Mouse (Mus musculus) cerebral cortex, adult 2 months (tissue): ENCODE measurements around the gene Myoz1.

Experiments
- WGBS: fragments of 180-500 bp; shearing (Covaris S2); methylation state at CpG from one replicate; pipeline ENCODE4 v1.1.7; 2018; 5-methylcytosine and 5-hydroxymethylcytosine counted together

Myoz1 gene

DNA sequence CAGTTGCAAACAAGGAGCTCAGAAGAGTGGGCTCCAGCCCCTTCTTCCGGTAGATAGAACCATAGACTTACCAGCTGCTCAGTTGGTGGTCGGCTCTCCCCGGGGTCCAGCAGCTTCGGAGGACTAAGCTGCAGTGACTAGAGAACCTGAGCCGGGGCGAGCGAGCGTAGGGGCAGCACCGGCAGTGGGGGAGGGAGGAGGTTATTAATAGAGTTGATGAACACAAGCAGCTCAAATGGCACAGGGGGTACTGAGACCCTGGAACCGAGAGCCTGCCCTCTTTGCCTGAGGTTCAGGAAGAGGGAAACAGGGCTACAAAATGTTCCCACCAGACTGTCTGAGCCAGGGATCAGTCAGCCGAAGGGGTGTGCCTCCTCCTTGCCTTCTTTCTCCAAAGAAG lies at the start of gene Myoz1:
Gene Myoz1, minus strand, starts transcription at position 180 of the 400 bp plus-strand sequence.
- WGBS = 55% methylated on average over 11 of the region's 11 CpGs

DNA sequence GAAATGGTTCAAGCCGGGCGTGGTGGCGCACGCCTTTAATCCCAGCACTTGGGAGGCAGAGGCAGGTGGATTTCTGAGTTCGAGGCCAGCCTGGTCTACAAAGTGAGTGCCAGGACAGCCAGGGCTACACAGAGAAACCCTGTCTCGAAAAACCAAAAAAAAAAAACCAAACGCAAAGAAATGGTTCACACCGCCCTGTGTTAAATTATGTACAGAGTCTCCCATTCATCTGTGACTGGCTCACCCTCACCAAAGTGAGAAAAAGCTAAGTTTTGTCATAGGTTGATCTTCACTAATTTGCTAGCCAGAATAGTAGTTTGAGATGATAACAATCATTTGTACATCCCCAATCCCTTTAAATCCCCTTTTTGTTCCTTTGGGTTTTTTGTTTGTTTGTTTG lies 47.1 kb upstream of the Myoz1 start:
- WGBS = 8% methylated on average over 8 of the region's 8 CpGs

DNA sequence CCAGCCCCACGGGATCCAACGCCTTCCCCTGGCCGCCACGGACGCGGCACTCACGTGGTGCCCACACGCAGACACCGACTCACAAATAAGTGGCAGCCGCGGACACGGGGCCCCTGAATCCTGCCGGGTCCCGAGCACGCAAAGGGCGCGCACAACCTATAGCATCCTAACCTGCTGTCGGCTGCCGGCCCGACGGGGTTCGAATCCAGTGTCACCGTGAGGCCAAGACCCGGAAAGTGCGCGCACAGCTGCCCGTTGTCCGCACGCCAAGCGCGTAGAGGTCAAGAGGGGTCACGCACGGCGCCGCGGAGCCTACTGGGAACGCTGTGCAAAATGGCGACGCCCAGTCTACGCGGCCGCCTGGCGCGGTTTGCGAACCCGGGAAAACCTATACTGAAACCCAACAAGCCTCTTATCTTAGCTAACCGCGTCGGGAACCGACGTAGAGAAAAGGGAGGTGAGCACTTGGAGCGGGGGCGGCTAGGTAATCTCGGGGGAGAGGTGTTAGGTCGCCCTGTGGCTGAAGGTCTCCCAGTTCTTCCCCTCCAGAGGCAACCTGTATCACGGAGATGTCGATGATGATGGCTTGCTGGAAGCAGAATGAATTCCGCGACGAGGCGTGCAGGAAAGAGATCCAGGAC lies 46.5 kb upstream of the Myoz1 start, which contains the start of gene Chchd1:
Gene Chchd1, plus strand, starts transcription at position 266 of the 641 bp plus-strand sequence.
- WGBS = under 1% methylated on average over 61 of the region's 61 CpGs

DNA sequence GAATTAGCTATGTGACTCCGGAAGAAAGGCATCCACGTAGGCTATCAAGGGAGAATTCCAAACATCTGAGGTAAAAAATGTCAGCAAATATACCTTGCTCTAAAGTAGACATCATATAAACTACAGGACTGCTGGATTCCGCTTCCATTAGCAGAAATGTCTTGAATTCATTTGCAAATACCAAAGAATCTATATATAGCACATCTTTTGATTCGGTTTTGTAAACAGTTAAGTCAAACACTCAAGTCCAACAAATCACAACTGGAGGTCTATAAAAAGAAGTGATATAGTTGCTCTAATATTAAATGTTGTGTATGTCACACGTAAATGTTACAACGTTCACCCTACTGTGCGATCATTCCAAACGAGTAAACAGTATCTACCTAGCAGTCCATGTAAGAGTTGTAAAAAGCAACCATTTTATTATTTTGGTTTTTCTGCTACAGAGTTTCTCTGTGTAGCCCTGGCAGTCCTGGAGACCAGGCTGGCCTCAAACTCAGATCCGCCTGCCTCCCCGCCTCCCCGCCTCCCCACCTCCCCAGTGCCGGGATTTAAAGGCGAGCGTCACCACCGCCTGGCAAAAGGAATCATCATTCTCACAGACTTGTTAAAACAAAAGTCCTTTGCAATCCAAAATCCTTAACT lies 45.9 kb upstream of the Myoz1 start:
- 7% methylated on average over 15 of the region's 15 CpGs for WGBS

DNA sequence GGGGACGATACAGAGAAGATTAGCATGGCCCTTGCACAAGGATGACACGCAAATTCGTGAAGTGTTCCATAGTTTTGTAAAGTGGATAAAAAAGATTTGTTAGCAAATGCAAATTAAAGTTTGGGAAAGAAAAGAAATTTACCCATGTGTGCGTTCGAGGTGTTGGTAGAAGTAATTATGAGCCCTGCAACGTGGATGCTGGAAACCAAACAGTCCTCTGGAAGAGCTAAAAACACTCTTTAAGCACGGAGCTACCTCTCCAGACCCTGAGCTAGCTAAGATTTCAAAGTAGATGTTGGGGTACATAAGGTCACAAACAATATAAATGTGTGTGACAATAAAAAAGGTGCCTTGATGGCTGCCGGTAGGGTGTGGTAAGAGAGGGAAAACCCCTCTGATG lies 45.2 kb upstream of the Myoz1 start:
- 46% methylated on average over 8 of the region's 8 CpGs for WGBS

DNA sequence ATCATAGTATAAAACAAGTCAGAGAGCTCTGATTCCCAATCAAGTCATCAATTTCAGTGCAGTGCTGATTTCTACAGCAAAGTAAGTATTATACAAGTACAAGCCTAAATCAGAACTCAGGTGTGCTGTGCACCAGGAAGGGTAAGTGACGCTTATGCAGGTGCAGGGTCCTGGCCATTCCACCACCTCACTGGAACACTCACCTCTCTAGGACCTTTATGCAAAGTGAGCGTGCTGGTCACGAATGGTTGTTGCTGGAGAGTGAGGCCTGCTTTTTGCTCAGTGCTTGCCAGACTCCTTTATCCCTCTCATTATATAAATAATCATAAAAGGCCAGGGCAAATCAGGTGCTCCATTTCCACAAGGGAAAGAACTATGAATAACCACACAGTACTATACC lies 44.0 kb upstream of the Myoz1 start:
- 74% methylated on average over 3 of the region's 3 CpGs for WGBS

DNA sequence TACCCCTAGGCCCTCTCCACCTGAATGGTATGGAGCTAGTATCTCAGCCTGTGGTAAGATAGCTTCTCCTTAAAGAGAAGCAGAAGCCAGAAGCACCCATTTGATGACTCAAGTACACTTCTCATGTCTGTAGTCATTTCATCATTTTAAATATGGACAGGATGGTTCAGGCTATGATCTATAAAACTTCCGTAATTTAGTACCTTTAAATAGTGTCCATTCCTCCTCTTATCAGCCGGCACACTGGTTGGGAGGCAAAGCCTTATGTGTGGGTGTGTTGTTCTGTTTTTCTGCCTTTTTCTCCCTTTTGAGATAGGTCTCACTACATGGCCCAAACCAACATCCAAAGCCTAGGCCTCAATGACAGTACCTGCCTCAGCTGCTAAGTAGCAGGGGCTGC lies 42.2 kb upstream of the Myoz1 start:
- 56% methylated on average over 2 of the region's 2 CpGs for WGBS

DNA sequence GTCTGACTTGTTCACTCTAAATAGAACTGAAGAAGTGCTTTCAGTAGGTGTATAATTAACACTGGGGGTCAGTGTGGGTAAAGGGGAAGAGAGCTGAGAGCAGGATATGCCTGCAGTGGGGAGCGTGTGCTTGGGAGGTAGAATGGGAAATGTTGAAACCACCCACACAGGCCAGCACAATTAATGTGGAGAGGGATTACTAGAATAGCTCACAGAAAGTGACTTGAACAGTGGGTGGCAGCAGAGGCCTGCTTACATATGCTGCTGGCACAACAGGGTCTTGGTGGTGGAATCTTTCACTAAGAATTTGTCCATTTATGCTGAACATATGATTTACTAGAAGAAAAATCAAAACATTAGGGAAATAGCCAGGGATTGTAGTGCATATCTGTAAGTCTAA lies 40.6 kb upstream of the Myoz1 start:
- 5% methylated on average over 1 of the region's 1 CpGs for WGBS

DNA sequence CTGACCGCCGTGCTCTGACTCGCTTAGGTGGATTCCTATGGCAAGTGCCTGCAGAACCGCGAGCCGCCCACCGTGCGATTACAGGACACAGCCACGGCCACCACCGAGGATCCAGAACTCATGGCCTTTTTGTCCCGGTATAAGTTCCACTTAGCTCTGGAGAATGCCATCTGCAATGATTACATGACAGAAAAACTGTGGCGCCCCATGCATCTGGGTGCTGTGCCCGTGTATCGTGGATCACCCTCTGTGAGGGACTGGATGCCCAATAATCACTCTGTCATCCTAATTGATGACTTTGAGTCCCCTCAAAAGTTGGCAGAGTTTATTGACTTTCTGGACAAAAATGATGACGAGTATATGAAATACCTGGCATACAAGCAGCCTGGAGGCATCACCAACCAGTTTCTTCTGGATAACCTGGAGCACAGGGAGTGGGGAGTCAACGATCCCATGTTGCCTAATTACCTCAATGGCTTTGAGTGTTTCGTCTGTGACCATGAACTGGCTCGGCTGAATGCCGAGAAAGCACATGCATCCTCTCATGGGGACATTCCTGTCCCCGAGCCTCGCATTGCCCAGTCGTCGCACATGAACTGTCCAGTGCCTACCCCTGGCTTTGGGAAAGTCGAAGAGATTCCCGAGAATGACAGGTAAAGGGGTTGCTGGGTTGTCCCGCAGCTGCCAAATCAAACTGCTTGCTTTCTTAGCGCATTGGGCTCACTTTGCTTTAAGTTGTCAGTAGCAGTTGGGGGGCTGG lies 39.6 kb upstream of the Myoz1 start:
- WGBS = 10% methylated on average over 27 of the region's 27 CpGs

DNA sequence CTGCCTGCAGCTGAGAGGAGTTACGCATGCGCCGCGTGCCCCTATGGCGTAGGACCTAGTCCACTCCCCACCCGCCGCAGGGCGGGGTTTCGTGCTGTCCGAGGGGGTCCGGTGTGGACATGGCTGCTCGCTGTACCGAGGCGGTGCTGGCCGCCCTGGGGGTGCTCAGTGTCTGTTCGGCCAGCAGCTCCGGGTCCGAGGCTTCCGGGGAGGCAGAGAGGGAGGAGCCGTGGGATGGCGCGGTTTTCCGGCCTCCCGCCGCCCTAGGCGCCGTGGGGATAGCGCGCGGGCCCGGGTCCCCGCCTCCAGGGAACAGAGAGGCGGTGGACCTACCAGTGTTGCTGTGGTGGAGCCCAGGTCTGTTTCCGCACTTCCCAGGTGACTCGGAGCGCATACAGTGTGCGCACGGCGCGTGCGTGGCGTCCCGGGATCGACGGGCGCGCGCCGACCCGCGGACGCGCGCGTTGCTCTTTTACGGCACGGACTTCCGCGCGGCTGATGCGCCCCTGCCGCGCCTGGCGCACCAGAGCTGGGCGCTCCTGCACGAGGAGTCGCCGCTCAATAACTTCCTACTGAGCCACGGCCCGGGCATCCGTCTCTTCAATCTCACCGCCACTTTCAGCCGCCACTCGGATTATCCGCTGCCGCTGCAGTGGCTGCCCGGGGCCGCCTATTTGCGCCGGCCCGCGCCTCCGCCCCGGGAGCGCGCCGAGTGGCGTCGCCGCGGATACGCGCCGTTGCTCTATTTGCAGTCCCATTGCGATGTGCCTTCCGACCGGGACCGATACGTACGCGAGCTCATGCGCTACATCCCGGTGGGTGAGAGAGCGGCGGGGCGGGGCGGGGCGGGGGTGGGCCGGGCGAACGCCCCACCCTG lies 38.8 kb upstream of the Myoz1 start, which contains the start of gene Fut11:
Gene Fut11, plus strand, starts transcription at position 85 of the 877 bp plus-strand sequence.
- under 1% methylated on average over 111 of the region's 111 CpGs for WGBS

DNA sequence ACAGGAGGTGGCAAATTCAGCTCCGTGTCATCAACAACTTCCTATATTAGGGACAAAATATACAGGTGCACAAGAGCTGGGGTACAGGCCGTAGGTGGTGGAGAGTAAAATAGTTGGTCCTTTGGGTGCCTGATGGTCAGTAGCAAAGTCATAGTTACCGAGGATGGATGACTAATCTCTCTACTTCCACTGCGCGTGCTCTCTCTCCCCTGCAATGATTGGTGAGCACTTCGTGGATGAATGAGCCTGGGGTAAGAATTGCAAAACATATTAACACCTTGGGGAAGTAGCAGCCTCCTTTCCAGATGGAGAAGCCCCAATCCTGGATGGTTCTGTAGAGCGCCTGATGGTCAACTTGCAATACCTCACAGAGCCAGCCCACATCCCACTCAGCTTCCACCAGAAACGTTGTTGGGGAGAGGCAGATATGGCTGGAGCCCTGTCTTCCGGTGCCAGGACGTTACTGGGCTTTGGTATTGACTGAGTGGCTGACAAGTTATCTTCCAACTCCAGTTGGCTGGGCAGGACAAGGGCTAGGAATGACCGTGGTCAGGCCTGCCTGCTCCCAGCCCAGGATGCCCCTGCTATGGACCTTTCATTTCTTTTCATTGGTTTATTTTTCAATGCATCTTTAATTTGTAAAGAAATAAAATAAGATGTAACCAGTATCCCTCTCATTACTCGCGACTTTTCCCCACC lies 38.0 kb upstream of the Myoz1 start:
- 34% methylated on average over 13 of the region's 13 CpGs for WGBS

DNA sequence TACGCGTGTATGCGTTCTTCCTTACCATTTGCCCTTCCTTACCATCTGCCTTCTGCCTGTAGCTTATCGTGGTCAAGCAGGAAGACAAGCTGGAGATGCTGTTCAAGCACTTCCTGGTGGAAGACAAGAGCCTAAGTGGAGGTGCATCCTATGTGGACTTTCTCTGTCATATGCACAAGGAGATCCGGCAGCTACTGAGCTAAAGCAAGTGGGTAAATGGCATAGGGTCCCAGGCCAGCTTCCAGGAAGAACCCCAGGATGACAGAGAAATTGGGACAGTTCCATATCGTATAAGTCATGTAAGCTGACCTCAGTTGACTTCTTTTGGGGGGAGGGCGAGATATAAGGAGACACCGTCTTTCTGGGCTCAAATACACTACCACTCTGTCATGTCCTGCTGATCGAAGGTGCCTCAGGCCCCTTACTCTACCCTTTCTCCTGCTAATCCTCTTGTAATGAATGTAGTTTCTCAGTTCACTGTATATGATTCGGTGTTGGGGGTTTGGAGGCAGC lies 37.3 kb upstream of the Myoz1 start:
- WGBS = 83% methylated on average over 10 of the region's 10 CpGs

DNA sequence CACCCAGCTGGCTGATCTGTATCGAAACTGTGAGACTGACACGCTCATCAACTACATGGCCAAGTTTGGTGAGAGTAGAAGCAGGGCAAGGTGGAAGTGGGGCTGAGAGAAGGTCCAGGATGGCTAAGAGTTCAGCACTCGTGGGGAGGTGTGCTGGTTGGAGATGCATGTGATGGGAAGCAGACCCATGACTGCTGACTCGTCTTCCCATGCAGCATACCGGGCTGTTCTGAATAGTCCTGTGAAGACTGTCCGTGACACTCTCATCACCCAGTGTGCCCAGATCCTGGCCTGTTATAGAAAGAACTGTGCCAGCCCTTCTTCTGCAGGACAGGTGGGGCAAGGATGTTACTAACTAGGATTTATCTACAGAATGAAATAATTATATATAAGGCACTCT lies 35.4 kb upstream of the Myoz1 start:
- 89% methylated on average over 6 of the region's 6 CpGs for WGBS

DNA sequence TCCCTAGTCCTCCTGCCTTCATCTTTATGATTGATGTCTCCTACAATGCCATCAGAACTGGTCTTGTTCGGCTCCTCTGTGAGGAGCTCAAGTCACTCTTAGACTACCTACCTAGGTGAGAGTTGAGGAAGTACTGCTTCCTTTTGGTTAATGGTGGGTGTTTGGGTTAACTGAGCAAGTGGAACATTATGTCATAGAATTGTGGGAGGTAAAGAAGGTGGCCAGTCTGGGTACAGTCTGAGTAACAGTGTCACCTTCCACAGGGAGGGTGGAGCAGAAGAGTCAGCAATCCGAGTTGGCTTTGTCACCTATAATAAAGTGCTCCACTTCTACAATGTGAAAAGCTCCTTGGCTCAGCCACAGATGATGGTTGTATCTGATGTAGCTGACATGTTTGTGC lies 32.7 kb upstream of the Myoz1 start:
- WGBS = 90% methylated on average over 2 of the region's 2 CpGs

DNA sequence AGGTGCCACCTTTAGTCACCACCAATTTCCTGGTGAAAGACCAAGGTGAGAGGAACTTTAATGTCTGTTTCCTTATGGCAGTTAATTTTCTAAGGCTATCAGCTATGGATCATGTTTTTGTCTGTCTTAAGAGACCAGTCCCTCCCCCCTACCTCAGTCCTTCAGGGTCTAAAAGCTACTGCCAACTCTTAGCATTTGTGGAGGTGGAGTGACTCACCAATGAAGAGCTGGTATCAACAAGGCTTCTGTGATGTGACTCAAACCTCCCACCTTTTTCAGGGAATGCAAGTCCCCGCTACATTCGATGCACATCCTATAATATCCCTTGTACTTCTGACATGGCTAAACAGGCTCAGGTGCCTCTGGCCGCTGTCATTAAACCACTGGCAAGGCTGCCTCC lies 30.2 kb upstream of the Myoz1 start:
- WGBS = 50% methylated on average over 3 of the region's 3 CpGs

DNA sequence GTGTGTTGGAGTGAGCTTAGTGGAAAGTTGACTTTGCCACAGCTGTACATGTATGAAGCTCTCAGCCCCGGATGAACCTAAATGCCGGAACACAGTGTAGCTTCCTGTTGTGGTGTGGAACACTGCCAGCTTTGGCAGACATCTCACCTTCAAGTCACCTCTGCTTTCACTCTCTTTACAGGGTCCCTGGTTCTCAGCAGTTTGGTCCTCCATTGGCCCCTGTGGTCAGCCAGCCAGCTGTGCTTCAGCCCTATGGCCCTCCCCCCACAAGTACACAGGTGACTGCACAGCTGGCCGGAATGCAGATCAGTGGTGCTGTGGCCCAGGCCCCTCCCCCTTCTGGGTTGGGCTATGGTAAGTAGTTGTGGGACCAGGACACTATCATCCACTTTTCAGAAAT lies 26.2 kb upstream of the Myoz1 start:
- 64% methylated on average over 3 of the region's 3 CpGs for WGBS

DNA sequence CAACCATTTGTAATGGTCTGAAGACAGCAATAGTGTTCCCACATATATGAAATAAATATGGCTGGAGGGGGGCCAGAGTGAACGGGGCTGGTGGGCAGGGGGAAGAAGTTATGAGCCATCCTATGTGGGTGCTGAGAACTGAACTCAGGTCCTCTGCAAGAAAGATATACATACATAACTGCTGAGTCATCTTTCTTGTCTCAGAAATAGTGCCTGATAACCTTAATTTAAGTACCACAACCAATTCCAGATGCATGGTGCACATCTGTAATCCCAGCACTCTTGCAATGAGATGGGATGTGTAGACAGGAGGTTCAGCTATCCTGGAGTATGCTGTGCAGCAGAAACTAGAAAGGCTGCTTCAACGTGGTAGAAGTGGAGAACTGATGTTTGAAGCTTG lies 25.4 kb upstream of the Myoz1 start:
- 85% methylated on average over 2 of the region's 2 CpGs for WGBS

DNA sequence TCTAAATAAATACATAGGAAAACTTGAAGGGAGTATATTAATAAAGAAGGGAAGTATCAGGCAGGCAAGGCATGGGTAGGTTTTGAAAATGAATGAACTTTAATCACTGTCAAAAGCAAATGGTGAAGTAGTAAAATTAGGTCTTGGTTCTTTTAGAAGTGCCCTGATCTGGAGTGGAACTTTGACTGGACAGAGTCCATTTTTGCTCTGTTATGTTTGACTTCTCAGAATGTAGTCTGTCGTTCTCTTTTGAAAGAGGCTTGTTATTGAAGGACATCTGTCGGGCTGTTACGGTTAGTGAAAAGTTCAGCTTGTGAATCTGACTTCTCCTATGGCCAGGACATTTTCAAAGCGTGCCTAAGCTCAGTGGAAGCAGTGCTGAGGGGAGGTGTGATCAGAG lies 21.6 kb upstream of the Myoz1 start:
- 92% methylated on average over 4 of the region's 4 CpGs for WGBS

DNA sequence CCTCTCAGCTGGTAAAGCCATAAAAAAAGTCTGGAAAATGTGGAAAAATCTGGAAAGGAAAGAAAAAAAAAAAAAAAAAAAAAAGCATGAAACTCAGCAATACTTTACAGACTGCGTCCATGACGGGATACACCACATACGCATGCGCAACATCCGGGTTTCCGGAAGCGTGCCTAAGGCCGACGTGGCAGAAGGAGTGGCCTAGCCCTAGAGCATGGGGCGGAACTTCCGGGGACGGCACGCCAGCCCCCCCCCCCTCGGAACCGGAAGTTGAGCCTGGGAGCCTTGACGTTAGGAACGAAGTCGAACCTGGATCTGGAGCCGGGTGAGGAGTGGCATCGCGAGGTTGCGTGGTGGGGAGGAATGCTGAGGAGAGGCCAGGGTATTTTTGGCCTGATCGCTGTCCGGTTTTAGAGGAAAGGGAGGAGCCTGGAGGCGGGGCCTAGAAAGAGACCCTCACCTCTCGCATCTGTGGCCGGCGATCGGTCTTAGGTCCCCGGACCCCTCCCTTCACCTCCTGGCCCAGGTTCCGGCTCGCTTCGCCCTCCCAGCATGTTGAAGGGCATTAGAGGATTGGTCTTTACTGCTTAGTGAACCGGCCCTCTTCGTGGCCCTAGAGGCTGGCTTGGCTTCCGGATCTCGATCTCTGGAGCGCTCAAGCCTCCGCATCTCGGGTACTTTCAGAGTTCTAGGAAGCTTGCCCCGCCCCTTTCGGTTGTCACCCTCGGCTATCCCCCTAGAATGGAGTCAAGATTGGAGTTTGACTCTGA lies 17.9 kb upstream of the Myoz1 start, which contains the start of gene Sec24c:
Gene Sec24c, plus strand, starts transcription at position 245 of the 770 bp plus-strand sequence.
- WGBS = under 1% methylated on average over 43 of the region's 43 CpGs

DNA sequence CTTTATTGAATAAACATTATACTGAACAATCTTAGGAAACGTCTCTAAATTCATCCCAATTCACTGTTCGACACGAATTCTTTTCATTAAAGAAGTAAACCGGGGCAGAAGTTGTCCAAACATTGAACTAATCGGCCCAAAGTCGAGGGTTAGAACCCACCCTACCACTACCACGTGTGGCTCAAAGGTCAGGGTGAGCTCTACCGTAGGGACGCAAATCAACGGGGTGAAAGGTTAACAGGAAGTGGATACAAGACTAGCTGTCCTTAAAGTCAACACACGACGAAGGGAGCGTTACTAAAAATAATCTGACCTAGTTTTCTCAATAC lies 17.4 kb upstream of the Myoz1 start:
- 6% methylated on average over 13 of the region's 13 CpGs for WGBS
